Mouse (Mus musculus) spleen, postnatal 4 days (tissue): ENCODE measurements around the gene Gm20905.
"Not testable (repeated sequence)": the region's sequence is repeated elsewhere in the genome, so short reads cannot be mapped to it uniquely, and the experiment has no call there.

ENCODE experiments used
- DNase-seq, 2 experiments: peaks; one replicate each; pipeline ENCODE4 v3.0.0; 2022; ENCODE audit warnings: low spot score in 2 of 2

Gene Gm20905

DNA sequence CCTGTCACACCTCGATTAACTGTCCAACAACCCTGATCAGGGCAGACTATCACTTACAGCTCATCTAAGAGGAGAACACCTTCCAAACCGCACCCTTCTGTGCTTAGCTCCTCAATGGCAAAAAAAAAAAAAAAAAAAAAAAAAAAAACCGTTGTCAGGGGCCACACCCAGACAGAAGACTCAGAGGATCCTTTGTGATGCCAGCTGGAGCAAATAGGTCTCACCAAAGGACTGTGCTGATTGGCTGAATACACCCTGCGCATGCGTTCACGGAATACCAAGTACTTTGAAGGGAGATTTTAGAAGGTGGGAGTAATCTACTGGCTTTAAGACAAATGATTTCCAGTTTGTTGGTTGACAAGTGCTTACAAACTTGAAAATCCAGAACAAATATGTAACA is at the start of gene Gm20905:
Gene Gm20905 (minus strand): TSS at position 101 of the 400 bp plus-strand sequence.
- DNase-seq = not testable (repeated sequence)
